Mouse (Mus musculus) thymus, postnatal 36 days (tissue): ENCODE data around the gene Mib2.
"Not testable (repeated sequence)": the region's sequence is repeated elsewhere in the genome, so short reads cannot be mapped to it uniquely, and the experiment has no call there.

Experiments used
- DNase-seq, 2 experiments: peaks; one replicate each; pipeline ENCODE4 v3.0.0; 2022; ENCODE audit warnings: mixed read lengths in 2 of 2

Gene Mib2

DNA sequence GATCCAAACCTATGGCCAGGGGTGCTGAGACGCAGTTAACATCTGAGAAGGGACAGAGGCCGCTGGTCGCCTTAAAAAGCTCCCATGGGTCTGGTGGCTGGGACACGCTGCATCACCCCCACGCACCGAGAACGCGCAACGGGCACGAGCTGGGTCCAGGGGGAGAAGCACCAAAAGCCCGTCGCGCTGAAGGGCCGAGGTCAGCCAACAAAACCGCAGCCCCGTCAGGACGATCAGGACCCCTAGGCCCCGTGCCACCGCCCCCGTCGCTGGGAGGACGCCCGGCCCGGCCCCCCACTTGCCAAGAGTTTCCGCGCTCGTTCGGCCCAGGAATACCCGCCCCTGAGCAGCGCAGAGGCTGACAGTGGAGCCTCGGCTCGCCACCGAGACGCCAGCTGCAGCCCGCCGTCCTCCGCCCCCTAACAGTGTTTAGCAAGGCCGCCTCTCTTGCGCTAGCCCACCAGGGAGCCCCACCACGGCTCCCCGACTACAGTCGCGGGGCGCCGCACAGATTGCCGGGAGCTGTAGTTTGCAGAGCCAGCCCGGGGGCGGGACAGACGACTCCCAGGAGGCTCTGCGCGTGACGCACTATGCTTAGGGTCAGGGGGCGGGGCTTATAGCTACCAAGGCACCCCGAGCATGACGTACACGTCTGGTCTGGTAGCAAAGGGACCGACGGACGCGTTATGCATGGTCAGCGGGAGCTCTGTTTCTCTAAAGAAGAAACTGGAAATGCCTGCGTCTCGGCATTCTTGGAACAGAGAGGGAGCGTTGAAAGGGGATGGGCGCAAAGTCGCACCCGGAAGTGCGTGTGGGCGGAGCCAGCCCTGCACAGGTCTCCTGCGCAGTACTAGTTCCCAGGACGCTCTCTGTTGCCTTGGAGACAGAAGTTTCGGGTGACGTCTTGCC lies at the start of gene Mib2:
Gene Mib2, minus strand, starts transcription at position 510 of the 909 bp plus-strand sequence.
- peak; percentile 96 to 97 for DNase-seq

DNA sequence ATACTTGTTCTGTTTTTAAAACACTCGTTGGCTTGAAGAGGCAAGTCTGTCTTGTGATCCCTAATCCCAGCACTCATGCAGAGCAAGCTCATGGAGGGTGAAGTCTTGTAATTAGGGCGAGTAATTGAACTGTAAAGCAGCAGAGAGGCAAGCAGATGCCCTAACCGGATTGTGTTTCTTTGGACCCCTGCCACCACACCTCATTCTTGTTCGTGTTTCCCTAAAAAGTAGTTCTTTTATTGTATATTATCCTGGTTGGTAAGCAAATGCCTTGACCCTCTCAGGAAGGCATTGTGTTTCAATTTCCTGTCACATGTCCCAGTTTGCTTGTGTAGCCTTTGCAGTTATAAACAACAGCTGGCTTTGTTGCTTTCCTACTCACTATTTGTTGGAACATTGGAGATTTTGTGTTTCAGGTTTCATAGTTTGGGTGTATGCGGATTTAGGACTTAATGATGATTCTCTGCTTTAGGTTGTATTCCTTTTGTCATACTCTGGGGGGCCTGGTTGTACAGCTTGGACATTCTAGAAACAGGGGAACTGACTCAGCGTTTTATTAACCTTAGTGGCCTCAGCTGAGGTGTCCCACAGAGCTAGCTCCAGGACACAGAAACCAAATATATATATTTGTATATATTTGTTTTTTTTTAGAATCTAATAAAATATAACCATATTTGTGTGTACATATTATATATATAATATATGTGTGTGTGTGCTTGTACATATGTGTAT lies 41.7 kb upstream of the Mib2 start:
- no peak for DNase-seq

DNA sequence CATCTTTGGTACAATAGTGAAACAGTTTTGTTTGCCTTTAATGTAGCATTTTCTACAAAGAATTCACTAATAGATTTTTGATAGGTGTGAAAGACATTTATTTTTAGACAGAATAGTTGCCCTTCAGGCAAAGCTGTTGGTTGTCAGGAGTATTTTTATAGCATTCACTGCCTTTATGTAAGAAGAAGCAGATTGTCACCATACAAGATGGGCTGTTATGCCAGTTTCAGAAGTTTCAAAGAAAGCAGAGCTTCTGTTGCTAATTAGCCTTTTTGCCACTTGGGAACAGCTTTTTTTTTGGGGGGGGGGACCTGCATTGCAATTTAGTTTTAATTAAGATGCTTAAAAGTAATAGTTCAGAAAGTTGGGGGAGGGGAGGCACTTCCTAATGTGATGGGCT lies 40.0 kb upstream of the Mib2 start:
- DNase-seq, result no peak

DNA sequence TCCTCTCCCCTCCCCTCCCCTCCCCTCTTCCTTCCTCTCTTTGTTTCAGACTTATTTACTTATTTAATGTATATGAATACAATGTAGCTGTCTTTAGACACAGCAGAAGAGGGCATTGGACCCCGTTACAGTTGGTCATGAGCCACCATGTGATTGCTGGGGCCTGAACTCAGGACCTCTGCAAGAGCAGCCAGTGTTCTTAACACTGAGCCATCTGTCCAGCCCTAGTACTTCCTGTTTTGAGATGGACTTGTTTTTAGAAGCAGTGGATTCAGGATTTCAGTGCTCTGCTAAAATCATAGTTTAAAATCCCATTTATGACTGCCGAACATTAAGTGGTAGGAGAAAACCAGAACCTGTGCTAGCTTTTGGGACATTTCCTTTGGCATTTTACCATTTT lies 39.6 kb upstream of the Mib2 start:
- no peak for DNase-seq

DNA sequence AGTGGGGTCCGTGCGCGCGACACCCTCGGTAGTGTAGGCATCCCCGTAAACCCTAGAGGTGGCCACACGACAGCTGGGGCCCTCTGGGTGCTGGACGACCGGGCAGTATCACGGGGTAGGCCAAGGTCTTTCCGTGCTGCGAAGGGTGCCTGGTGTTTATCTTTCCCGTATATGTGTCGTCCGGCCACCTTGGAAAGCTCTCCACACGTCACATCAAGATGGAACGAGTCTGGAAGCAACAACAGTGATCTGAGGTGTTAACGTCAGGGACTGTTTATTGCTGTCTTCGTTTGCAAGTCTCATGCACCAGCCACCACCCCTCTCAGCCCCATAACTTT lies 36.6 kb upstream of the Mib2 start:
- no peak for DNase-seq

DNA sequence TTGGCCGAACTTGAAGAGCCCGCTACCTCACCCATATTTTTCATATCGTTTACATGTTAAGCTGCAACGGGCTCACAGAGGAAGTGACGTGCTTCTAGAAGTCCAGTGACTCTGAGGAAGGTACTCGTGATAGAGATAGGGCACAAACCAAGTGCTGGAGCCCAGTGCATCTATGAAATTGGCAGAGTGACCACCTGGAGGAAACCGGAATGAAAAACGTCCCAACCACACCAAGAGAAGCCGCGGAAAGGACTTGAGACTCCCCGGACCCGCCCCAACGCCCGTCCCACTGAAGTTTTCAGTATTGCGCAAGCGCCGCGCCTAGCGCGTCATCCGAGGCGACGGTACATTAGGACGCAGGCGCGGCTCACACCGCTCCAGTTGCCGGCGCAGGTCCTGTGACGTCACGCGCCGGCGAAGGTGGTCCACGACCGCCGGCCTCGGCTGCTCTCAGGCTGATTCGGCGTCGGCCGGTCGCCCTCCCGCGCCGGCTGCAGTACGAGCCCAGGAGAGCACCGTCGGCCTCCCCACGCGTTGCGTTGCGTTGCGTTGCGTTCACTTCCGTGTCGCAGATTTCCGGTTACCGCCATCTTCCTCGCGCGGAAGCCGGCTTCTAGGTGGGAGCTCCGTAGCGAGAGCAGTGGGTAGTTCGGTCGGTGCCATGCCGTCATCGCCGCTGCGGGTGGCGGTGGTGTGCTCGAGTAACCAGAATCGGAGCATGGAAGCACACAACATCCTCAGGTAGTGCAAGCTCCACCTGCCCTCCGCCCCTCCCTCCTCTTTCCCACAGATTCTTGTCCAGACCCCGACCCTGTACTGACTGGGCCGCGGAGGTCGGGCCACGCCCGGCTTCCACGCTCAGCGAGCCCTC lies 36.0 kb upstream of the Mib2 start, which contains the start of gene Ssu72:
Gene Ssu72, plus strand, starts transcription at position 80 of the 871 bp plus-strand sequence.
- peak; percentile 91 to 92 for DNase-seq

DNA sequence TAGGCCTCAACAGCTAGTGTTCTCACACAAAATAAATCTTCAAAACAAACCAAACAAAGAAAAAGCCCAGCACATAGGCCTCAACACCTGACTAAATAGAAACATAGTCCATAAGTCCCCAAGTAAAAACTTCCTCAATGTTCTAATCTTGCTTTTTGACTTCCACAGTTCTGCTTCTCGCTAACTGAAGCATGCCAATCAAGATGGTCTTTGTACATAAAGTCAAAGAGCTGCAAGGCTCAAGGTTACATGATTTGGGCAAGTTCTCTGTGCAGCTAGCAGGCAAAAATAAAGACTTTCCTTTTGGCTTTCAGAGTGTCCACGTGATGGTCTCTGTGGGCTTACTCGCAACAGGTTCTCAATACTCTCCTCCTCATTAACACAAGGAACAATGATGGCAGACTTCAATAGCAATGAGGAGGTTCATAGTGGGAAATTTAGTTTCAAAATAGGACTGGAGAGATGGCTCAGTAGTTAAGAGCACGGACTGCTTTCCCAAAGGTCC lies 34.5 kb upstream of the Mib2 start:
- no peak for DNase-seq

DNA sequence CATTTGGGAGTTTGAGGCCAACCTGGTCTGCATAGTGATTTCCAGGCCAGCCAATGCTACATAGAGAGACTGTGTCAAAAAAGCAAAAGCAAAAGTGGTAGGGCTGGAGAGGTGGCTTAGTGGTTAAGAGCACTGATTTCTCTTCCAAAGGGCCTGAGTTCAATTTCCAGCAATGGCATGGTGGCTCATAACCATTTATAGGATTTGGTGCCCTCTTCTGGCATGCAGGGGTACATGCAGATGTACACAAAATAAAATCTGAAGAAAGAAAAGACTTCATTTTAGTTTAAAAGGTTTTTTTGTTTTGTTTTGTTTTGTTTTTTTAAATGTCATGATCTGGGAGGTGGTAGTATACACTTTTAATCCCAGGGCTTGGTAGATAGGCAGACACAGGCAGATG lies 31.4 kb upstream of the Mib2 start:
- no peak for DNase-seq

DNA sequence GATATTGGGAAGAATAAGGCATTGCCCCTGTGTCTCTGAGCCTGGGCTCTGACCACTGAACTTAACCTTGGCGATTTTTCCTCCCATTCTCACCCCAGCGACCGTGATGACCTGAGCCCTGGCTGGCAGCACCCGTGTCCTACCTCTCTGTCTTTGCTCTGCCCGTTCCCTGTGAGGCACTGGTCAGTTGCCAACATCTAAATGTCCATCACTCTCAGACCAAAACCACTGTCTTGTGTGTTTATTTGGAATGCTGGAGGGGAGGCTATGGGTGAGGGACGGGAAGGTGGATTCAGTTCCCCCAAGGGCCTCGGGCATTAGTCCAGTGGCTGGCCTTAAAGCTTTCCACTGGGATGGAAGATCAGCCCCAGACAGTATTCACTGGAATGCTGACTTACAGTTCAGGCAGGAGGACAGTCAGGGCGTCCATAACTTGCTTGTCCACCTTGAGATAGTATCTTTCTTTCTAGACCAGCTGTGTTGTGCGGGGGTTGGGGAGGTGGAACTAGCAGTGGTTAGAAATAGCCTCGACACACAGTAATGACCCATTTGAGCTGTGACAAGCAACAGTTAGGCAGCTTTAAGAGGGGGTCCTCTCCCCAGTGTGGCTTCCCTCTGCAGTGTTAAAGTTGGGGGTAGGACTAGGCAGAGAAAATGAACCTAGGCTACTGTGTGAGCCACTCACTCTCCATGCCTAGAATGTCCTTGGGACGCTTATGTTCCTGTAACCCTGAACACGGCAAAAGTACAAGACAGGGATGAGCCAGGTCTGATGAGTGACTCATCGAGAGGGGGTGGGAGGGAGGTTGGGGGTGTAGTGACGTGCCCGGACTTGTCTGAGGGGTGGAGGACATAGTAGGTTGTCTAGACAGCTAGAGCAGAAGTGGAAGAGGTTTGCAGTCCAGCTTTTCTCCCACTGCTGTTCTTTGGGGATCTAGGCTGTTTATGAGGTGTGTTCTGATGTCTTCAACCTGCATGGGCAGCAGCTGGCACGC lies 27.6 kb upstream of the Mib2 start:
- no peak for DNase-seq

DNA sequence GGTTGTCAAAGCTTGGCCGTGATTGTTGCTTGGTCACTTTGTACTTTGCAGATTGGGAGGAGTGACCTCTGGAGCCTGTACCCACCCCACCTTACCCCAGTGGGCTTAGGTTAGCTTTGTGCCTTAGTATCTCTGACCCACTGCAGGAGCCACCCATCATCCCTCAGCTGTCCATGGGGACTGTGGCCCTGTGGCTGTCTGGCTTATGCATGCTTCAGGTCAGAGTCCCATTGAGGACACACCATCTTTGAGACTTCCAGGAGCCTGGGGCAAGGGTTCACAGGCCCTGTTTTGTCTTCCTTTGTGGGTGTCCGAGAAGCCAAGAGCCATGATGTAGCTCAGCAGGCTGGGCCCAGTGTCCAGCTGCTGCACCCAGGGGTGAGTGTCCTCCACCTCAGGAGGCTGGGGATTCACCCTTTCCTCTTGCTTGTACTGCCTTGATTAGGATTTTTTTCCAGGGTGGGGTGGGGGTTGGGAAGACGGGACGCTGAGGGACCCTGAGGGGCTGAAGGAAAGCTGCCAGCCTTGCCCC lies 26.6 kb upstream of the Mib2 start:
- no peak for DNase-seq

DNA sequence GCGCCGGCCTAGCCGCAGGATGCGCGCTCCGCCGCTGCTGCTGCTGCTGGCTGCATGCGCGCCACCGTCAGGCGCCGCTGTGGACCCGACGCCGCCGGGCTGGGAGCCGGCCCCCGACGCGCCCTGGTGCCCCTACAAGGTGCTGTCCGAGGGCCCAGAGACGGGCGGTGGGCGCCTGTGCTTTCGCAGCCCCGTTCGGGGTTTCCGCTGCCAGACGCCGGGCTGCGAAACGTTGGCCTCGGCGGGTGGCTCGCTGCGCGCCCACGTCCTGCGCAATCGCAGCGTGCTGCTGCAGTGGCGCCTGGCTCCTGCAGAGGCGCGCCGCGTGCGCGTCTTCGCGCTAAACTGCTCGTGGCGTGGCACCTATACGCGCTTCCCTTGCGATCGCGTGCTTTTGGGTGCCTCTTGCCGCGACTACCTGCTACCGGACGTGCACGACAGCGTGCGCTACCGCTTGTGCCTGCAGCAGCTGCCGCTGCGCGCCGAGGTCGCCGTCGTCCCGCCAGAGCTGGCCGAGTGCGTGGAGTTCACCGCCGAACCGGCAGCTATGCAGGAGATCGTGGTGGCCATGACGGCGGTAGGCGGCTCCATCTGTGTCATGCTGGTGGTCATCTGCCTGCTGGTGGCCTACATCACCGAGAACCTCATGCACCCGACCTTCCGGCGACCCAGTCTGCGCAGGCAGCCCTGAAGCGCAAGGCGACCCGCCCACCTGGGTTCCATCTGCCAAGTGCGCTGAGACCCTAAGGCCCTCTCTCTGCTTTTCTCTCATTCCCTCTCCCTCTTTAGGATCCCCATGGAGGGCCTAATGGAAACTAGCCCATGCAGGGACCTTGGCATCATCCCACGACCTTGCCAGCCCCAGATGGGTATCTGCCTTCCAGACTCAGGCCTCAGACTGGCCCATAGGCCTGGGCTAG lies 25.7 kb upstream of the Mib2 start:
- DNase-seq, result peak; percentile 76 to 85

DNA sequence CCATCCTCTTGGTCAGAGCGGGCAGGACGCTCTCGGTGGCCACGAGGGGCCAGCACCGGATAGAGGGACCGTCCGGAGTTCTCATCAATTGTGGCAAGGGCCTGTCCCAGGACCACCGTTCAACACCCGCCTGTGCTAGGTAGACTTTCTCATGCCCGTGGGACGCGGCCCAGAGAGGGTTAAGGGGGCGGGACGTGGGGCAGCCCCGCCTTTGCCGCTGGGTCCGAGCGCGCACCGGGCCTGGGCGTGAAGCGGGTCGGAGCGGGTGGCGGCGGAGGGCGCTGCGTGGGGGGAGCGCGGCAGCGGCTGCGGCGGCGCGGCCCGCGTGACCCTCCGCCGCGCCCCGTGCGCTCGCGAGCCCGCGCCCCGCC lies 25.1 kb upstream of the Mib2 start, which contains the start of gene Fndc10:
Gene Fndc10, plus strand, starts transcription at position 232 of the 371 bp plus-strand sequence.
- peak; percentile 63 to 75 for DNase-seq

DNA sequence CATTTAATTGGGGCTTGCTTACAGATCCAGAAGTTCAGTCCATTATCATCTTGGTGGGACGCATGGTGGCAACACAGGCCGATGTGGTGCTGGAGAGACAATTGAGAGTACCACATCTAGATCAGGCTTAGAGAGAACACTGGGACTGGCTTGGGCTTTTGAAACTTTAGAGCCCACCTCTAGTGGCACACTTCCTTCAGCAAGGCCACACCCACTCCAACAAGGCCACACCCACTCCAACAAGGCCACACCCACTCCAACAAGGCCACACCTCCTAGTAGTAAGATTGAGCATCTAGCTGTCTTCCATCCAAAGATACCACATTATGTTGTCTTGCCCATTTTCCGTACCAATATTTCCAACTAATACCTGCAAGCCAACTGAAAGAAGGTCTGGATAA lies 23.4 kb upstream of the Mib2 start:
- no peak for DNase-seq

DNA sequence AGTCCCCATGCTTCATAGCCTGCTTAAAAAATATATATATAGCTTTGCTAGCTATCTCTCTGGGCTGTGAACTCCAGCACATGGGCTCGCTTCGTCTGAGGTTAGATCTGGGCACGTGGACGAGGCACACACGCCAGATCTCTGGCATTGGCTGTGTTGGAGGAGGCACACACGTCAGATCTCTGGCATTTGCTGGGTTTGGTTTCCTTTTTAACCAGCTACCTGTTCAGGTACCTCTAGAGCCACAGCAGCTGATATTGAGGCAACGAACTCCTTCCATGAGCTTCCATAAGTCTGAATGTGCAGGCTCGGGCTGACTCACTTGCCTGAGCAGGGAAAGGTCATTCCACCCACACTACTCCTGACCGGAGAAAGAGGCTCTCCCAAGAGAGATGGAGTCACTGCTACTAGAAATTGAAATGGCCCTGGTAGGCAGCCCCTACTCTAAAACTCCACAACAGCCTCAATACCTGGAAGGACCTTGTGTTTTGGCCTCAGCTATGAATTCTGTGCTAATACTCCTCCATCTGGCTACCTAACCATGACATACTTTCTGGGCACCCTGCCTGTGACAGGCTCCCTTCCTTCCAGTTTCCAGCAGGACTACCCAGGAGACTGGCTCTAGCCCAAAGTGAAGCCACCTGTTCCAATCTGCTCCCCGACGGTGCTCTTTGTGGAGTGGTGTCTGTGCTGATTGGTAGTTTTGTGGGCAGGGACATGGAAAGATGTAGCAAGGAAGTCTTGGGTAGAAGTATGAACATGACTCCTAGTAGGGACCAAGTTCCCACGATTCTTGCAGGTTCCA lies 21.8 kb upstream of the Mib2 start:
- DNase-seq, result no peak

DNA sequence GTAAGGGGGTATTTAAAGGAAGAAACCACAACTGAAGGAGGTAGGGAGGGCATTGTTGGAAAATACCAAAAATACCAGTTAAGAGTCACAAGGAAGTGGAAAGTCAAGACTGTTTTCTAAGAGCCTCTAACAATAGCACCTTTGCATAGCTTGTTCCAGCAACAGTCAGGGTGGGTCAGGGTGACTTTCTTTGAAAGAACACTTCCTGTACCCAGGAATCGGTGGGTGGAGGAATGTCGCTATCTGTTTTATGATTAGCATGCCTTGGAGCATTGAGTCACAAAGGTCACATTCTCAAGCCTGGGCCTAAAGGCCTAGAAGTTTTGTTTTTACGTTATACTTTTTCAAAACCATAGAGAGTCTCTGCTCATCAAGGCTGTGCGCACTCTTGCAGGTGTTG lies 18.8 kb upstream of the Mib2 start:
- DNase-seq, result not testable (repeated sequence)

DNA sequence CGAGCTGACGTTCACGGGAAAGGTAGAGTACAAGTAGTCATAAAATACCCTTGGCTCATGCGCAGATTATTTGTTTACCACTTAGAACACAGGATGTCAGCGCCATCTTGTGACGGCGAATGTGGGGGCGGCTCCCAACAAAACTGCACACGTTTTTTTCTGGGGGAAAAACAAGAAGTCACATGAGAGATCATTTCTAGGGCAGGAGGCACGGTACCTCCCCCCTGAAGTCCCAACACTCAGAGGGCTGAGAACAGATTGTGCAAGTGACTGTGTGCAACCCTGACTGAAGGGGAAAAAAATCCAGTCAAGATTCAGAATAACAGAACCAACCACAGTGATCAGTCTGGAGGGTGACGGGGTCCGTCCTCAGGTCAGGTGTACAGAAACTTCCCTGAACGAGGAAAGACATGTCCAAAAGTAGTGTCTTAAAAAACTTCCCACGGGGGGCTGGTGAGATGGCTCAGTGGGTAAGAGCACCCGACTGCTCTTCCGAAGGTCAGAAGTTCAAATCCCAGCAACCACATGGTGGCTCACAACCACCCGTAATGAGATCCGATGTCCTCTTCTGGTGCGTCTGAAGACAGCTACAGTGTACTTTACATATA lies 14.8 kb upstream of the Mib2 start:
- DNase-seq, result not testable (repeated sequence)

DNA sequence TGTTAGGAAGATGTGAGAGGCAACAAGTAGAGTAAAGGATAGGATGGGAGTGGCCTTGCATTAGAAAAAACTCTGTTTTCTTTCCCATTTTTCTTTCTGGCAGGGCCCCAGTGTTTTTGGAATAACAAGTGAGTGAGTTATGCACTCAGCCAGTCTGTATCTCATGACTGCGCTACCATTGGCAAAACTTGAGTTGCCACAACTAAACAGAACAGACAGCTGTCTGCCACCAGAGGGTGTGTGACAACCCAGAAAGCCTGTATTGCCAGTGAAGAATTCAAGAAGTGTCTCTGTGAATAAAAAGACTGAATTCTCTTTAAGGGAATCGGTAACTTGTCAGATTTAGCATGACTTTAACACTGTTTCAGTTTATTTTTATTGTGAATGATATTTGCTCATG lies 7.0 kb upstream of the Mib2 start:
- peak in 1 of 2 experiments; percentile 28 for DNase-seq

DNA sequence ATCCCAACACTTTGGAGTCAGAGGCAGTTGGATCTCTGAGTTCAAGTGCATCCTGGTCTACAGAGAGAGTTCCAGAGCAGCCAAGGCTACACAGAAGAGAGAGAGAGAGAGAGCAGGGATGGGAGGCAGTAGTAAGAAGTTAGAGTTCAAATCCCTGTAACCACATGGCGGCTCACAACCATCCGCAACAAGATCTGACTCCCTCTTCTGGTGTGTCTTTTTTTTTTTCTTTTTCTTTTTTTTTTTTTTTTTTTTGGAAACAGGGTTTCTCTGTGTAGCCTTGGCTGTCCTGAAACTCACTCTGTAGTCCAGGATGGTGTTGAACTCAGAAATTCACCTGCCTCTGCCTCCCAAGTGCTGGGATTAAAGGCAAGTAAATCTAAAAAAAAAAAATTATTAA lies 3.1 kb upstream of the Mib2 start:
- DNase-seq, result no peak

DNA sequence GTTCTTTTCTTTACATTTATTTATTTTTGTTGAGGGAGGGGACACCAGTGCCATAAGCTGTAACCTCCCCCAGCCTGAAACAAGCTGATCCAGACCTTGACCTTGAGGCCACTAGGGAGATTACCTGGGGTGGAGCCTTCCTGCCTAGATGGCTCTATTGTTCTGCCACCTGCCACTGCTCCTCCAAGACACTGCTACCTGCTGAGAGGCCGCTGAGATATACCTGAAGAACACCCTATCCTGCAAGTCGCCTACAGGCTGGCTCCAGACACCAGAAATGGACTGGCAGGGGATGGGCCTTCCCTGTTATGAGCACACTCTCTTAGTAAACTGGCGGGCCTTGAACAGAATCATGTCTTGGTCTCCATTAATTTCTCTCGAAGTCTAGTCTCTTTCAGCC lies 1.2 kb upstream of the Mib2 start:
- DNase-seq, result peak in 1 of 2 experiments; percentile 8
